Comparison of ENCODE assay signal across 10 mouse cellular contexts in the genomic region with DNA sequence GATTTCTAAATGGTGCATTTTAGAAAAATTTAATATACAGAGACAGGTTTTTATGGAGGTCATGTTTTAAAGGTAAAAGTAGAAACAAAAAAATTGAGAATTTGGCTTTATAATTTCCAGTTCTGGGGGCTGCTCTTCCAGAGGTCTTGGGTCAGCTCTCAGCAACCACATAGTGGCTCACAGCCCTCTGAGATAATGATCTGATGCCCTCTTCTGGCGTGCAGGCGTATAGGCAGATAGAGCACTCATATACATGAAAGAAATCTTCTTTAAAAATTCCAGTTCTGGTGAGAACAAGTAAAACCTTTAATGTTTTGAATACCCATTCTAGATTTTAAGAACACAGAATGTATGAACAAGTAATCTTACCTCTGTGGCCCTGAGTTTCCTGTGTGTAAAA. TPM values are rescaled to one million over a fixed set of nuclear protein-coding genes. Genes with fewer than 3 reads are reported as not detected.
DNase-seq lines count a peak whose midpoint lies in the region; ATAC-seq lines count a peak whose summit lies in the region.
"Had no signal": no experiment of that assay in that cellular context is flagged by ENCODE, and none has a peak within 500 bp of the region (broad histone marks: within the 10 kb centered on the region; RNA-seq: fewer than 3 reads in every experiment).

No protein-coding gene starts in this region.

- 56% methylated on average over 2 of the region's 2 CpGs for WGBS in hindbrain, embryonic 14.5 days
- WGBS in hindbrain, embryonic 10.5 days: 53% methylated on average over 2 of the region's 2 CpGs

- DNase-seq in hindbrain, embryonic 14.5 days (ENCODE audit: low spot score): peak; percentile 38
- no peak for DNase-seq in hindbrain, embryonic 10.5 days (ENCODE audit: low spot score)
- DNase-seq in CD4-positive, CD25-positive, alpha-beta regulatory T cell, adult 2 months (ENCODE audit: low read depth, low spot score): peak; percentile 67
- peak; percentile 21 for DNase-seq in embryo, embryonic 9.5 days (ENCODE audit: extremely low spot score)
- no peak for DNase-seq in urinary bladder, postnatal 4 days (ENCODE audit: low spot score in 2 of 2)
- no peak for DNase-seq in urinary bladder, adult 2 months (ENCODE audit: low spot score)
- DNase-seq in ovary, adult 18-20 months (ENCODE audit: low spot score): no peak

- H3K4me3 ChIP-seq in hindbrain, embryonic 14.5 days (replicated peaks; ENCODE audit: low read length): no peak overlapping the region
- H3K4me3 ChIP-seq in hindbrain, embryonic 10.5 days: no peak overlapping the region
- H3K4me3 ChIP-seq: erythroblast, embryonic 14.5 days had no signal

- no peak overlapping the region for H3K9ac ChIP-seq in hindbrain, embryonic 14.5 days

- H3K27me3 ChIP-seq in hindbrain, embryonic 14.5 days (ENCODE audit: control insufficient read depth, insufficient read depth, low read length): no peaks in the 10 kb centered on the region
- H3K27me3 ChIP-seq in hindbrain, embryonic 10.5 days (ENCODE audit: insufficient read depth, poor library complexity, severe bottlenecking): no peaks in the 10 kb centered on the region
- H3K27me3 ChIP-seq: Patski had no signal

- H3K4me2 ChIP-seq in hindbrain, embryonic 14.5 days (replicated peaks): no peak overlapping the region

- no peak overlapping the region for H3K27ac ChIP-seq in hindbrain, embryonic 14.5 days
- H3K27ac ChIP-seq in hindbrain, embryonic 10.5 days: no peak overlapping the region

- ATAC-seq in hindbrain, embryonic 14.5 days (ENCODE audit: low FRiP score): peak; percentile 69; the same call in 1 of the 2 replicates
- peak; percentile 71 for ATAC-seq in megakaryocyte-erythroid progenitor cell, adult 5-6 weeks (replicated peaks; ENCODE audit: low FRiP score, low TSS enrichment, poor library complexity, severe bottlenecking)
- ATAC-seq: Patski had no signal

- H3K4me1 ChIP-seq in hindbrain, embryonic 14.5 days (replicated peaks; ENCODE audit: control insufficient read depth, insufficient read depth, low read length): no peaks in the 10 kb centered on the region
- H3K4me1 ChIP-seq in hindbrain, embryonic 10.5 days (replicated peaks): no peaks in the 10 kb centered on the region

- H3K36me3 ChIP-seq in hindbrain, embryonic 14.5 days (replicated peaks; ENCODE audit: control insufficient read depth, insufficient read depth): peaks cover 93% of the 10 kb centered on the region
- peaks cover 96% of the 10 kb centered on the region for H3K36me3 ChIP-seq in hindbrain, embryonic 10.5 days

- no peaks in the 10 kb centered on the region for H3K9me3 ChIP-seq in hindbrain, embryonic 14.5 days (ENCODE audit: control insufficient read depth, low read length)
- no peaks in the 10 kb centered on the region for H3K9me3 ChIP-seq in hindbrain, embryonic 10.5 days

RNA-seq across cellular contexts. Expression of a gene that starts 56.6 kb away (rescaled TPM):
- 118 and 128 TPM in 2 replicates for polyA plus RNA-seq in hindbrain, embryonic 14.5 days (2014; fragmentation: Nextera tagmentation; extraction: Ambion mirVana)
- polyA plus RNA-seq in hindbrain, embryonic 10.5 days (2016; fragmentation: Nextera tagmentation; extraction: Ambion mirVana): 92.9 and 96.0 TPM in 2 replicates
- 76.3 and 85.2 TPM in 2 replicates for total RNA-seq in megakaryocyte-erythroid progenitor cell, adult 5-6 weeks (2014; fragmentation: Nextera tagmentation)
- 36.9 and 85.3 TPM in 2 replicates for total RNA-seq in megakaryocyte-erythroid progenitor cell, adult 5-6 weeks (2017)
- 18.0 and 36.2 TPM in 2 replicates for polyA plus RNA-seq in urinary bladder, adult 2 months (2012; rRNA removed)

Comparison
In these comparisons a context has a peak if more than half of its experiments do, and no peak if none do; other contexts are left out.
1. DNase-seq: peak in hindbrain, embryonic 14.5 days (single experiment), CD4-positive, CD25-positive, alpha-beta regulatory T cell, adult 2 months (single experiment) and embryo, embryonic 9.5 days (single experiment); none in hindbrain, embryonic 10.5 days (single experiment), urinary bladder, postnatal 4 days (0 of 2), urinary bladder, adult 2 months (single experiment) and ovary, adult 18-20 months (single experiment).